Mouse (Mus musculus) heart, postnatal 0 days (tissue): ENCODE measurements around the gene Mgarp.
"Not testable (repeated sequence)": the region's sequence is repeated elsewhere in the genome, so short reads cannot be mapped to it uniquely, and the experiment has no call there.

Experiments used
- CTCF ChIP-seq: IDR thresholded peaks from 2 replicates; pipeline ENCODE4 v1.5.1; 2016; ENCODE audit warnings: antibody characterized with exemption, control low read depth, low read depth
- EP300 ChIP-seq: IDR thresholded peaks from 2 replicates; pipeline ENCODE4 v1.6.1; 2016; ENCODE audit warnings: antibody characterized with exemption, low read depth

DNA sequence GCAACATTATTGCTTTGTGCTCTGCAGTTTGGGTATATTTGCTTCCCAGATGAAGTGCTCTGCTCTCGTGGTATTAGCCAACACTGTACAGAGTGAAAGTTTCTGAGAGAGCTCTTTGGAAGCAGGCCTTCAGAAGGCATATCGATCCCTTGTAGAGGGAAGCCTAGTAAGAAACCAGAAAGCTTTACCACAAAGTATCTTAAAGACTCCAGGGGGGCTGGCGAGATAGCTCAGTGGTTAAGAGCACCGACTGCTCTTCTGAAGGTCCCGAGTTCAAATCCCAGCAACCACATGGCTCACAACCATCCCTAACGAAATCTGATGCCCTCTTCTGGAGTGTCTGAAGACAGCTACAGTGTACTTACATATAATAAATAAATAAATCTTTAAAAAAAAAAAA lies 52.4 kb downstream of the Mgarp start:
- TF ChIP-seq EP300, CTCF: not testable (repeated sequence)
